Mouse (Mus musculus) heart, embryonic 14.5 days (tissue): ENCODE measurements at regions not wholly inside any gene's neighbourhood (a gene's known extent, or its start where the extent isn't known, plus 50 kb on each side); places are given as distances from the start of the nearest gene placed in this dataset.

Source experiments
- ATAC-seq: fragments of 200-750 bp; cut with Nextera tagmentation; 2 replicates; pipeline ENCODE4 v1.8.0; 2017; ENCODE audit warnings: low read depth, moderate TSS enrichment; ENCODE audit not compliant: insufficient number of reproducible peaks, insufficient read depth, low FRiP score
- H3K27ac ChIP-seq, 2 experiments: fragments of 200-500 bp in 1 of 2; fragments of 300-500 bp in 1 of 2; sonication (generic) in 1 of 2; replicated peaks in 1 of 2; 2 replicates each; pipeline ENCODE4 v1.5.1; 2012 to 2014; ENCODE audit warnings: low read depth in 2 of 2, low read length in 2 of 2, control low read depth in 1 of 2, mild to moderate bottlenecking in 1 of 2, mixed read lengths in 1 of 2; ENCODE audit not compliant: control insufficient read depth in 1 of 2, insufficient read depth in 1 of 2
- H3K27me3 ChIP-seq: fragments of 300-500 bp; sonication (generic); 2 replicates; pipeline ENCODE4 v1.6.1; 2014; ENCODE audit warnings: mild to moderate bottlenecking, low read length, control low read depth; ENCODE audit not compliant: control insufficient read depth, insufficient read depth
- H3K36me3 ChIP-seq: fragments of 300-500 bp; sonication (generic); 2 replicates; pipeline ENCODE4 v1.6.1; 2014; ENCODE audit warnings: mild to moderate bottlenecking, control low read depth, low read length, mixed read lengths; ENCODE audit not compliant: control insufficient read depth, insufficient read depth
- H3K4me1 ChIP-seq, 2 experiments: fragments of 200-500 bp in 1 of 2; fragments of 300-500 bp in 1 of 2; sonication (generic) in 1 of 2; 2 replicates each; pipeline ENCODE4 v1.6.1; 2012 to 2014; ENCODE audit warnings: low read length in 2 of 2, control low read depth in 1 of 2, mixed read lengths in 1 of 2; ENCODE audit not compliant: control insufficient read depth in 2 of 2, insufficient read depth in 2 of 2
- H3K4me2 ChIP-seq: fragments of 300-500 bp; sonication (generic); 2 replicates; pipeline ENCODE4 v1.6.1; 2014; ENCODE audit warnings: mild to moderate bottlenecking, low read length
- H3K4me3 ChIP-seq, 2 experiments: fragments of 200-500 bp in 1 of 2; fragments of 300-500 bp in 1 of 2; sonication (generic) in 1 of 2; 2 replicates each; pipeline ENCODE4 v1.5.1; 2012 to 2014; ENCODE audit warnings: low read length in 2 of 2, mild to moderate bottlenecking in 2 of 2, control low read depth in 1 of 2, low read depth in 1 of 2, moderate library complexity in 1 of 2; ENCODE audit not compliant: control insufficient read depth in 1 of 2, insufficient read depth in 1 of 2
- H3K9ac ChIP-seq: fragments of 300-500 bp; sonication (generic); 2 replicates; pipeline ENCODE4 v1.6.1; 2014; ENCODE audit warnings: mild to moderate bottlenecking, low read length
- H3K9me3 ChIP-seq: fragments of 300-500 bp; sonication (generic); 2 replicates; pipeline ENCODE4 v1.6.1; 2016; ENCODE audit warnings: low read length, control low read depth; ENCODE audit not compliant: control insufficient read depth
- WGBS: fragments of 180-500 bp; shearing (Covaris S2); extraction: QIAGEN DNeasy Blood & Tissue Kit; methylation state at CpG from one replicate; pipeline ENCODE4 v1.1.7; 2014; 5-methylcytosine and 5-hydroxymethylcytosine counted together

GRCm38 (mm10) chr3:52469397-52469796 lies 201.3 kb downstream of the Foxo1 start:
- 73% methylated on average over 5 of the region's 5 CpGs for WGBS
- ATAC-seq: no peak
- H3K27me3 ChIP-seq: no peaks in the 10 kb centered on the region
- no peaks in the 10 kb centered on the region for H3K36me3 ChIP-seq
- no peaks in the 10 kb centered on the region for H3K4me1 ChIP-seq
- no peak overlapping the region for H3K4me3 ChIP-seq
- H3K27ac ChIP-seq: no peak overlapping the region
- peaks cover 16% of the 10 kb centered on the region for H3K9me3 ChIP-seq
- no peak overlapping the region for H3K9ac ChIP-seq
- no peak overlapping the region for H3K4me2 ChIP-seq

- no peaks in the 10 kb centered on the region for H3K4me1 ChIP-seq
- H3K27me3 ChIP-seq: no peaks in the 10 kb centered on the region
- H3K9me3 ChIP-seq: peaks cover 16% of the 10 kb centered on the region
- H3K27ac ChIP-seq: no peak overlapping the region
- H3K9ac ChIP-seq: no peak overlapping the region
- H3K36me3 ChIP-seq: no peaks in the 10 kb centered on the region
- H3K4me3 ChIP-seq: no peak overlapping the region
- 88% methylated on average over 8 of the region's 8 CpGs for WGBS
- no peak overlapping the region for H3K4me2 ChIP-seq
- ATAC-seq: no peak
Observed at GRCm38 (mm10) chr3:52468326-52468725, 200.2 kb downstream of the Foxo1 start.

- ATAC-seq: no peak
- Histone ChIP-seq H3K9ac (no peak overlapping the region), H3K4me2 (no peak overlapping the region), H3K27ac (no peak overlapping the region), H3K4me3 (no peak overlapping the region), H3K9me3 (peaks cover 16% of the 10 kb centered on the region), H3K36me3 (no peaks in the 10 kb centered on the region), H3K4me1 (no peaks in the 10 kb centered on the region), H3K27me3 (no peaks in the 10 kb centered on the region)
- WGBS: 68% methylated on average over 3 of the region's 3 CpGs
Observed at GRCm38 (mm10) chr3:52467876-52468275, 199.7 kb downstream of the Foxo1 start.

- H3K27me3 ChIP-seq: no peaks in the 10 kb centered on the region
- WGBS: 84% methylated on average over 11 of the region's 11 CpGs
- H3K4me3 ChIP-seq: no peak overlapping the region
- no peak for ATAC-seq
- H3K36me3 ChIP-seq: no peaks in the 10 kb centered on the region
- H3K4me2 ChIP-seq: no peak overlapping the region
- H3K27ac ChIP-seq: no peak overlapping the region
- H3K9ac ChIP-seq: no peak overlapping the region
- peaks cover 12% of the 10 kb centered on the region for H3K9me3 ChIP-seq
- no peaks in the 10 kb centered on the region for H3K4me1 ChIP-seq
Observed at GRCm38 (mm10) chr3:52466984-52467565, 198.9 kb downstream of the Foxo1 start.

GRCm38 (mm10) chr3:52466571-52466970 lies 198.4 kb downstream of the Foxo1 start:
- 67% methylated on average over 3 of the region's 3 CpGs for WGBS
- Histone ChIP-seq H3K27me3 (no peaks in the 10 kb centered on the region), H3K4me2 (no peak overlapping the region), H3K4me3 (no peak overlapping the region), H3K9me3 (peaks cover 9% of the 10 kb centered on the region), H3K36me3 (no peaks in the 10 kb centered on the region), H3K4me1 (no peaks in the 10 kb centered on the region), H3K9ac (no peak overlapping the region), H3K27ac (no peak overlapping the region)
- no peak for ATAC-seq

- H3K27me3 ChIP-seq: no peaks in the 10 kb centered on the region
- 58% methylated on average over 7 of the region's 7 CpGs for WGBS
- no peaks in the 10 kb centered on the region for H3K36me3 ChIP-seq
- H3K9ac ChIP-seq: no peak overlapping the region
- H3K4me2 ChIP-seq: no peak overlapping the region
- no peak overlapping the region for H3K4me3 ChIP-seq
- ATAC-seq: no peak
- H3K9me3 ChIP-seq: no peaks in the 10 kb centered on the region
- no peaks in the 10 kb centered on the region for H3K4me1 ChIP-seq
- H3K27ac ChIP-seq: no peak overlapping the region
Observed at GRCm38 (mm10) chr3:52463911-52464310, 195.8 kb downstream of the Foxo1 start.

- Histone ChIP-seq H3K36me3 (no peaks in the 10 kb centered on the region), H3K4me2 (no peak overlapping the region), H3K9ac (no peak overlapping the region), H3K9me3 (no peaks in the 10 kb centered on the region), H3K4me3 (no peak overlapping the region), H3K4me1 (peaks cover 4% of the 10 kb centered on the region in 2 experiments; a peak in 3 of 4 replicates), H3K27me3 (no peaks in the 10 kb centered on the region), H3K27ac (no peak overlapping the region)
- ATAC-seq: no peak
- WGBS: 67% methylated on average over 5 of the region's 5 CpGs
Observed at GRCm38 (mm10) chr3:52454955-52455354, 186.8 kb downstream of the Foxo1 start.

- no peaks in the 10 kb centered on the region for H3K27me3 ChIP-seq
- WGBS: 66% methylated on average over 3 of the region's 3 CpGs
- no peak for ATAC-seq
- H3K4me3 ChIP-seq: no peak overlapping the region
- H3K9me3 ChIP-seq: no peaks in the 10 kb centered on the region
- peaks cover 0 to 4% of the 10 kb centered on the region in 2 experiments; a peak in 2 of 4 replicates for H3K4me1 ChIP-seq
- H3K9ac ChIP-seq: no peak overlapping the region
- H3K36me3 ChIP-seq: no peaks in the 10 kb centered on the region
- H3K27ac ChIP-seq: no peak overlapping the region
- H3K4me2 ChIP-seq: no peak overlapping the region
Observed at GRCm38 (mm10) chr3:52453041-52453440, 184.9 kb downstream of the Foxo1 start.
